Mouse (Mus musculus): ENCODE results near the gene Clec3a. TPM values are rescaled to one million over a fixed set of nuclear protein-coding genes. Genes with fewer than 3 reads are reported as not detected.

Clec3a gene
- total RNA-seq (2023), result not detected

DNA sequence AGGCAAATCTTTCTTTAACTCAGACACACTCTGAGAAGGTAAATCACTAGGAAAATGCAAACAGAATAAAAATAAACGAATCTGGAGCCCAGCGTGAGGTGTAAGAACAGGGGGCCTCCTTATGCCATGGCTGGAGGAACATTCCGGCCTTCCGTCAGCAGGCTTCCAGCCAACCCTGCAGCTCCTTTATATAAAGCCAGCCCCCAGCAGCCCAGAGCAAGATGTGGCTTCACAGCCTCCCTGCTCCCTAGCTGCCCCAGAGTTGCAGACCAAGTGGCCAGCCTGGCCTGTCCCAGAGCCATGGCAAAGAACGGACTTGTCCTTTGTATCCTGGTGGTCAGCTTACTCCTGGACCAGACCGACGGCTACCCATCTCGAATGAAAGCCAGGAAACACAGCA lies at the start of gene Clec3a:
Gene Clec3a (plus strand): TSS at position 301 of the 400 bp plus-strand sequence.

DNA sequence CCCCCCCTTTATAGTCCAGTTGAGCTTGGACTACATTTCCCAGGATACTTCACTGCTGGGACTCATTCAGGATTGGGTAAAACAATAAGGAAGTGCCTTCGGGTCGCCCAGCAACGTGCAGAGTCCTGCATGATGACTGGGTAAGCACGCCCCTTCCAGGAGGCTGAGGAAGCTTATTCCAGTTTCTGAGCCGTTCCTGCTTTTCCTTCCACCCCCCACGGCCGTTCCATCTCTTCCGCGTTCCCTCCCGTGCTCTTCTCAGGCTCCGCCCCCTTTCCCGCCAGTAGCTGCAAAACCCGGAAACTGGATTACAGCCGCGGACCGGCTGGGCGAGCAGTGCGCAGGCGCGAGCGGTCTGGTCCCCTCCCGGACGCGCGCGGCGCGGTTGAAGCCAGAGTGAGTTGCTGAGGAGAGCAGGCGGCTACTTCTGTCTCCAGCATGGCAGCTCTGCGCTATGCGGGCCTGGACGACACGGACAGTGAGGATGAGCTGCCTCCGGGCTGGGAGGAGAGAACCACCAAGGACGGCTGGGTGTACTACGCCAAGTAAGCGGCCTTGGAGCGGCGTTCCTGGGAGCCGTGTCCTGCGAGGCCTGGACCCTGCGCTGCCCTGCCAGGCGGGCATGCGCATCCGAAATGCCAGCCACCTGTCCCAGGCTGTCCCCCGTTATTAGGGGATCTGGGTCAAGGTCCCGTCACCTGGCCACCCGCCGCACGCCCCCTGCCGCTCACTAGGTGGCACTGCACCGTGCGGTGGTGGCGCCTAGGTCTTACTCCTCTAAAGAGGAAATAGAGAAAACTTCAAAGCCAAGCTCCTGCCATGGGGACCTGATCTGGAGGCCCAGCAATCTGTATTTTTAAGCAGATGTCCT lies 21.7 kb downstream of the Clec3a start, which contains the start of gene Wwox:
Gene Wwox (plus strand): TSS at position 322 of the 871 bp plus-strand sequence.

Other genes with a start within 250 kb of the Clec3a start
- not detected for gene Vat1l, start 212.5 kb upstream of the Clec3a start, total RNA-seq (2023)
- gene Wwox, start 21.6 kb downstream of the Clec3a start, total RNA-seq (2023), result 10 to 100 TPM; 14.0 to 14.1 TPM

Measured in monocyte, adult 59 days (primary cell).